Mouse (Mus musculus) hindbrain, embryonic 13.5 days (tissue): Measurements from ENCODE around the gene Bcl11a. TPM values are rescaled to one million over a fixed set of nuclear protein-coding genes. Genes with fewer than 3 reads are reported as not detected.

ENCODE experiments used
- ATAC-seq: fragments of 200-750 bp; cut with Nextera tagmentation; 2 replicates; pipeline ENCODE4 v1.8.0; 2017; ENCODE audit warnings: moderate TSS enrichment; ENCODE audit not compliant: low FRiP score
- H3K27ac ChIP-seq: fragments of 300-500 bp; sonication (generic); 2 replicates; pipeline ENCODE4 v1.5.1; 2015; ENCODE audit warnings: inconsistent platforms, mild to moderate bottlenecking, moderate library complexity
- H3K27me3 ChIP-seq: fragments of 300-500 bp; sonication (generic); 2 replicates; pipeline ENCODE4 v1.6.1; 2015; ENCODE audit warnings: mild to moderate bottlenecking, inconsistent platforms
- H3K36me3 ChIP-seq: fragments of 300-500 bp; sonication (generic); 2 replicates; pipeline ENCODE4 v1.6.1; 2015; ENCODE audit warnings: mild to moderate bottlenecking, inconsistent platforms
- H3K4me1 ChIP-seq: fragments of 300-500 bp; sonication (generic); replicated peaks from 2 replicates; pipeline ENCODE4 v1.6.1; 2015; ENCODE audit warnings: inconsistent platforms
- H3K4me2 ChIP-seq: fragments of 300-500 bp; sonication (generic); 2 replicates; pipeline ENCODE4 v1.6.1; 2015; ENCODE audit warnings: inconsistent platforms, mild to moderate bottlenecking, moderate library complexity
- H3K4me3 ChIP-seq: fragments of 300-500 bp; sonication (generic); 2 replicates; pipeline ENCODE4 v1.5.1; 2015; ENCODE audit warnings: mild to moderate bottlenecking, inconsistent platforms
- H3K9ac ChIP-seq: fragments of 300-500 bp; sonication (generic); 2 replicates; pipeline ENCODE4 v1.6.1; 2015; ENCODE audit warnings: mild to moderate bottlenecking, inconsistent platforms
- H3K9me3 ChIP-seq: fragments of 300-500 bp; sonication (generic); 2 replicates; pipeline ENCODE4 v1.6.1; 2016; ENCODE audit warnings: inconsistent platforms
- WGBS: fragments of 180-500 bp; shearing (Covaris S2); methylation state at CpG from one replicate; pipeline ENCODE4 v1.1.7; 2015; 5-methylcytosine and 5-hydroxymethylcytosine counted together
- polyA plus RNA-seq: library from polyadenylated mRNA; unstranded; fragments of >200 nt; fragmentation: Nextera tagmentation; extraction: Ambion mirVana; gene quantifications from 2 replicates; pipeline ENCODE4 v1.2.1, GENCODE M21; 2015

Bcl11a gene
- polyA plus RNA-seq, 1 experiment from 2014 or later = 129 TPM

DNA sequence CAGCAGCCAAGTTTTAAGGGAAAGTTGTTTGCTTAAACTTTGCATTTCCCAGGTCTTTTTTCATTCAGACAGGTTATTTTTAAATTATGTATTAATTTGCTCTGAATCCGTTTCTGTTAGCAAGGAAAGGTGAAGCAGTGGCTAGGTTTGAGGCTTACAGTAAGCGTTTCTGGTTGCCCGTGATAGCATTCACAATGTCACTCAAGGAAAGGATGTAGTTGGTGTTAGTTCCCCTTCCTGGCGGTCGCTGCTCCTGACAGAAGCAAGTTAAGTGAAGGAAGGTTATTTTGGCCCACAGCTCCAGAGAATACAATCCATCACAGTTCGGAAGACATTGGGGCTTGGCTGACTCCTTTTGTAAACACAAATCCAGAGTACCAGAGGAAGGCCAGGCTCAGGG is 61.6 kb downstream of the Bcl11a start:
- WGBS = 92% methylated on average over 6 of the region's 6 CpGs
- H3K4me2 ChIP-seq = no peak overlapping the region
- no peaks in the 10 kb centered on the region for H3K27me3 ChIP-seq

DNA sequence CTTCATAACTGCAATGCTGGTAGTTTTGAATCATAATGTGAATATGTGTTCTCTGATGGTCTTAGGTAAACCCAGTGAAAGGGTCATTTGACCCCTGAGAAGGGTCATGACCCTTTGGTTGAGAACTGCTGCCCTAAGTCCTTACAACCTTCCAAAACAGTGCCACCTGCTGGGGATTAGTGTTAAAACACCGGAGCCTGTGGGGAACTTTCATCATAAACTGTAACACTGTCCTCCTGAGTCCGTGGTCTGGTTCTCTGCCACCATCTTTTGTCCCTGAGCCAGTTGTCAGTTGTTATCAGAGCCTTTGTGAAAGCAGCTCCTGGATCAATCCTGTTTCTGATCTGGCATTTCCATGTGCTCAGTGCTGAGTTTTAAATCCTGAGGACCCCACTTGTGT is 62.1 kb downstream of the Bcl11a start:
- no peak for ATAC-seq
- no peak overlapping the region for H3K9ac ChIP-seq
- WGBS = 95% methylated on average over 2 of the region's 2 CpGs

More for the DNA sequence above, 61.6 kb downstream of the Bcl11a start:
- H3K4me1 ChIP-seq = peaks cover 45% of the 10 kb centered on the region
- ATAC-seq = no peak
- no peak overlapping the region for H3K4me3 ChIP-seq
- H3K36me3 ChIP-seq = no peaks in the 10 kb centered on the region
- H3K9me3 ChIP-seq = no peaks in the 10 kb centered on the region
- H3K9ac ChIP-seq = no peak overlapping the region
- H3K27ac ChIP-seq = no peak overlapping the region

DNA sequence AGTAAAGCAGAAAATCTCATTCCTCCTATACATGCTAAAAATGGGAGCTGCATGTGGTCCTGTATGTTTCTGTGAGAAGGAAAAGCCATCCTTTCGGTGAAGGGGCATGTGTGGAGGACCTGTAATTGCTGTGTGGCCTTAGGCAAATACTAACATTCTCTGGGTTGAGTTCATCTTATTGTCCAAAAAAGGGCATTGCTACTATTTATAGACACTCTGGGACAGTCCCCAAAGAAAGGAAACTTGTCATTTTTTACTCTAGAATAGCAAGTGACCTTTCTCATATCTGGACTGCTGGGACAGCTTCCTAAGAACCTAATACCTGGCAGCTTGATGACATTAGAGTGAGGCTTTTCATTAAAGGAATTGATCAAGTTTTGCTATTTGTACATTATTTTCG is 63.1 kb downstream of the Bcl11a start:
- ATAC-seq = no peak
- no peak overlapping the region for H3K4me3 ChIP-seq
- H3K4me2 ChIP-seq = no peak overlapping the region
- peaks cover 4% of the 10 kb centered on the region for H3K36me3 ChIP-seq
- H3K4me1 ChIP-seq = peaks cover 52% of the 10 kb centered on the region
- H3K27ac ChIP-seq = no peak overlapping the region
- H3K9me3 ChIP-seq = no peaks in the 10 kb centered on the region
- H3K9ac ChIP-seq = no peak overlapping the region
- WGBS = 90% methylated on average over 2 of the region's 2 CpGs
- H3K27me3 ChIP-seq = no peaks in the 10 kb centered on the region

More for the DNA sequence above, 62.1 kb downstream of the Bcl11a start:
- H3K4me2 ChIP-seq = no peak overlapping the region
- no peaks in the 10 kb centered on the region for H3K27me3 ChIP-seq
- no peak overlapping the region for H3K4me3 ChIP-seq
- H3K9me3 ChIP-seq = no peaks in the 10 kb centered on the region
- H3K4me1 ChIP-seq = peaks cover 50% of the 10 kb centered on the region
- peaks cover 4% of the 10 kb centered on the region for H3K36me3 ChIP-seq
- H3K27ac ChIP-seq = no peak overlapping the region

DNA sequence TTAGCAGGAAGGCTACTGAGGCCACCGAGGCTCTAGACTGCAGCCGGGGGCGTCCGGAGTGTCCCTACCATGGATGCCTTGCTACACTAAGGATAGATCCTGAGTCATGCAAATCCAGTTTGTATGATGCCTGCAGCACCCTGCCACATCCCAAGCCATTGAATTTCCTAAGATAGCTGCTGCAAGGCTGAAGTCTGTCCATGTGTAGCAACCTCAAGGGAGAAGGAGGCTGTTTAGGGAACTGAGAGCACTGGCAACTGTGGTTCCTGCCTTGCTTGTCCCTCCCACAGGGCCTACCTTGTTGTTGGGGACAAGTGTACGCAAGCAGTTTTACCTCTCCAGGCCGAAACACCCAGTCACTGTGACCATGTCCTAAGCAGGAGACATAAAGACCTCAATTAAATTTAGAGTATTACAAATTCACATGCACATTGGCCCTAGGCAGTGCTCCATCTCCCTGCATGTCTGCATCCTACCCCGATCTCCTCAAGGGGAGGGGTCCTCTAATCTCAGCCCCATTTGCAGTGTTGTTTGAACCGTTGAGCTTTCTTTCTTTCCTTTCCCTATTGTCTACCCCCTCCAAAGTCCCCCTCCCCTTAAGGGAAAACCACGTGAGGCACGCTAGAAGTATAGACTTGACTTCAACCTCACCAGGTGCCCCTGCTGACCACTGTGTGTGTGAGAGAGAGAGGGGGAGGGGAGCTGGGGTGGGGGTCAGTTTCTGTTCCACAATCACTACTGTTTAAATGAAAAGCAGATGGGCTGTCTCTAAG is 63.8 kb downstream of the Bcl11a start:
- no peaks in the 10 kb centered on the region for H3K27me3 ChIP-seq
- H3K27ac ChIP-seq = peak overlapping the region; percentile 32; the same call in 1 of the 2 replicates
- 0 out of 2 replicates have a peak, but pooled peaks have one; percentile 18 for ATAC-seq
- H3K9ac ChIP-seq = 0 out of 2 replicates have a peak overlapping the region, but pooled peaks have one; percentile 5
- no peak overlapping the region for H3K4me2 ChIP-seq
- no peak overlapping the region for H3K4me3 ChIP-seq
- peaks cover 4% of the 10 kb centered on the region for H3K36me3 ChIP-seq
- H3K4me1 ChIP-seq = peaks cover 51% of the 10 kb centered on the region
- WGBS = 69% methylated on average over 10 of the region's 10 CpGs
- no peaks in the 10 kb centered on the region for H3K9me3 ChIP-seq

DNA sequence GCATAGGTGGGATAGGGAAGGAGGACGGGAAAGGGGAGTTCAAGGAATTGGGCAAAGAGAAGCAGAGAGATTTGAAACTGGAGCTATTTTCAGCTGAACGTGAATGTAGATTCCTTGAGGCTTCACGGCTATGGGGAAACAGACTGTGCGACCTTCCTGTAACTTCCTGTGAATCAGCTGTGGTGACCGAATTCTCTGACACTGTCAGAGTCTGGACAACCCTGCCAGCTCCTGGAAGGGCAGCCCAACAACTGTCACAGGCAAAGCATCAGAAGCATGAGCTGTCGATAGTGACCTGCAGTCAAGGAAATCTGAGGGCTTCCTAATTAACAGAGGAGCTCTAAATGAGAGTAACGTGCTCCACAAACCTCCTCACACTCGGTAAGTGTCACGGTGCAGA is 64.5 kb downstream of the Bcl11a start:
- H3K4me3 ChIP-seq = no peak overlapping the region
- no peak for ATAC-seq
- H3K27me3 ChIP-seq = no peaks in the 10 kb centered on the region
- no peak overlapping the region for H3K4me2 ChIP-seq
- whole genome bisulfite sequencing = 72% methylated on average over 9 of the region's 9 CpGs
- peaks cover 49% of the 10 kb centered on the region for H3K4me1 ChIP-seq
- H3K36me3 ChIP-seq = peaks cover 4% of the 10 kb centered on the region
- no peaks in the 10 kb centered on the region for H3K9me3 ChIP-seq
- peak overlapping the region; percentile 32; the same call in 1 of the 2 replicates for H3K27ac ChIP-seq
- H3K9ac ChIP-seq = no peak overlapping the region

DNA sequence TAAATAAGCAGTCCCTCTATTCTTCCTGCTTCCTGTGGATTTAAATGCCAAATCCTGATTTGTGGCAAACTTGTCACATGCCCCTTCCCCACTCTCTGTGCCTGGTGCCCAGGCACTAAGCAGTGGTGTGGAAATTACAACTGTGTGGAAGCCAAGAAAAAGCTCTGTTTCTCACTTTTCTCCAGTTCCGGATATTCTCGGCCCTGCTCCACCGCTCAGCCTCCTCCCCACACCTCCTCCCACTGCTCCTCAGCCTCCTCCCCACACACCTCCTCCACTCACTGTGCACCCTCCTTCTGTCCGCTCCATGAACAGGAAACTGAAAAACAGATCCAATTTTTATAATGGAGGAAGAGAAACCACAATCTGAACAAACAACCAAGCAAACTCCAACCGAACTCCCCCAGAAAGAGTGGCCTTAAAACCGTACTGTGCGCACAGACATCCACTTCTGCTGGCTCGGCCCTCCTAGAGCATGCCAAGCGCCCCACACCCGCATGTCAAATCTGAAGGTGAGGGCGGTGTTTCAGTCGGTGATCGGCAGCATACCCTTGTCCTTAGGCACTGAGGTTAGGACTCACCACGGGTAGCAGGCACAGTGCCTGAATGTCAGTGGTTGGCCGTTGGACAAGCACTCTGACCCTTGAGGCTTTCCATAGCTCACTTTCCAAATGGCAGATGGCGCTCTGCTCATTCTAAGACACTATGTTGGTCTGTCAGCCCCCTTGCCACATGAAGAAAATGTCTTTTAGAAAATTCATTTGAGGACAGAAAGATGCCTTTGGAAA is 66.5 kb downstream of the Bcl11a start:
- Histone ChIP-seq H3K4me1 (peaks cover 69% of the 10 kb centered on the region), H3K4me3 (no peak overlapping the region), H3K9me3 (no peaks in the 10 kb centered on the region), H3K27ac (0 out of 2 replicates have a peak overlapping the region, but pooled peaks have one; percentile 2), H3K27me3 (no peaks in the 10 kb centered on the region), H3K36me3 (peaks cover 4% of the 10 kb centered on the region), H3K4me2 (no peak overlapping the region), H3K9ac (no peak overlapping the region)
- WGBS = 86% methylated on average over 16 of the region's 16 CpGs
- no peak for ATAC-seq

DNA sequence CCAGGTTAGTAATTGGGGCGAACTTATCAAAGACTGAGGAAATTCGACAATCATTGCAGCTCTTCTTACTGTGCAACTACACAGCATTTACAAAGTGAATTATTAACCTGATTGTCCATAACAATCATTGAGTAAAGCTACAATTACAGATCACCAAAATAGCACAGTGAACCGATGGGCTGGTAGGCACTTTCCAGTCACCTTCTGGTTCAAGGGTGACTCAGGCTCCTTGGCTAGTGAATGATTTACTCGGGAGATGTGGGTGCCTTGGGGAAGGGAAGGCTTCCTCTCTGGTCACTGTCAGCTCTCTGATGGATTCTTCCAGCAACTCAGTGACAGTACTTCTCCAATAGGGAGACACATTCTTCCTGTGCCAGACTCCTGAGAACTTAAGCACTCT is 68.2 kb downstream of the Bcl11a start:
- Histone ChIP-seq H3K9me3 (no peaks in the 10 kb centered on the region), H3K4me1 (peaks cover 67% of the 10 kb centered on the region), H3K4me3 (no peak overlapping the region), H3K4me2 (no peak overlapping the region), H3K27me3 (no peaks in the 10 kb centered on the region), H3K36me3 (peaks cover 4% of the 10 kb centered on the region), H3K27ac (no peak overlapping the region), H3K9ac (no peak overlapping the region)
- 91% methylated on average over 4 of the region's 4 CpGs for WGBS
- no peak for ATAC-seq

DNA sequence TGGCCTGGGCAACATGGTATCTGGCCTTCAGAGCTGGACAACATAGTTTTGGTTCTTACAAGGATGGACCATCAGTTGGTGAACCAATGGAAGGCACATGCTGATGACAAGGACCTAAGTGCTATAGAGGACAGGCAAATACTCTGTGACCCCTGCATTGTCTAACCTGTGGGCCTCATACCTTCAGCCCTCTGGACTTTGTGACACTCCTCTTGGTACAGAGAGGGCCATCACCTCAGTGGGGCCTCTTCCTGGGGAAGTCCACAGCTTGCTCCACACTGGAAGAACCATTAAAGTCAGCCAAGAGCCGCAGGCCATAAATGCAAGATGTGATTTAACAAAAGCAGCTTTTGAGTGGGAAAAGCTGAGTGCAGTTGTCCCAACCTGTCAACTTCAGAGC is 68.6 kb downstream of the Bcl11a start:
- Histone ChIP-seq H3K4me2 (no peak overlapping the region), H3K4me1 (peaks cover 66% of the 10 kb centered on the region), H3K27me3 (no peaks in the 10 kb centered on the region), H3K36me3 (peaks cover 4% of the 10 kb centered on the region), H3K9ac (no peak overlapping the region), H3K27ac (no peak overlapping the region), H3K9me3 (no peaks in the 10 kb centered on the region), H3K4me3 (no peak overlapping the region)
- no peak for ATAC-seq
- 85% methylated on average over 1 of the region's 1 CpGs for WGBS

DNA sequence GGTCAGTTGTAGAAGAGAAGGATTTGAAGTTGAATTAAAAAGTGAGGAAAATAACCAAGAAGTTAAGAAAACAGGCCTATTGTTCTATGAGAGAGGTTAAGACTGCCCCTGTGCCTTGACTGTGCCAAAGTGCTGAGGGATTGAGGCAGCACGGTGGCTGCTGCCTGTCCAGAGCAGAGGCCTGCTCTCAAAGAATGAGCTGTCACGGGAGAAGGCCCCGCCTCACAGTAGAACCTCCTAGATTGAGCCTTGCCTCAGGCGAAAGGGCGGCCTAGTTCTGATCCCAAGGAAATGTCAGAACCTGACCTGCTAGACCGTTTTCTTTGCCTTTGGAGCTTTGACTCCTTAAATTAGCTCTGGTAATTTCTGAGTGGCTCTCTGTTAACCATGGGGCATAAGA is 69.8 kb downstream of the Bcl11a start:
- H3K9ac ChIP-seq = no peak overlapping the region
- 89% methylated on average over 6 of the region's 6 CpGs for WGBS
- no peaks in the 10 kb centered on the region for H3K9me3 ChIP-seq
- H3K4me2 ChIP-seq = no peak overlapping the region
- no peak for ATAC-seq
- H3K36me3 ChIP-seq = peaks cover 4% of the 10 kb centered on the region
- H3K4me3 ChIP-seq = no peak overlapping the region
- peaks cover 65% of the 10 kb centered on the region for H3K4me1 ChIP-seq
- H3K27ac ChIP-seq = 0 out of 2 replicates have a peak overlapping the region, but pooled peaks have one; percentile 26
- no peaks in the 10 kb centered on the region for H3K27me3 ChIP-seq

DNA sequence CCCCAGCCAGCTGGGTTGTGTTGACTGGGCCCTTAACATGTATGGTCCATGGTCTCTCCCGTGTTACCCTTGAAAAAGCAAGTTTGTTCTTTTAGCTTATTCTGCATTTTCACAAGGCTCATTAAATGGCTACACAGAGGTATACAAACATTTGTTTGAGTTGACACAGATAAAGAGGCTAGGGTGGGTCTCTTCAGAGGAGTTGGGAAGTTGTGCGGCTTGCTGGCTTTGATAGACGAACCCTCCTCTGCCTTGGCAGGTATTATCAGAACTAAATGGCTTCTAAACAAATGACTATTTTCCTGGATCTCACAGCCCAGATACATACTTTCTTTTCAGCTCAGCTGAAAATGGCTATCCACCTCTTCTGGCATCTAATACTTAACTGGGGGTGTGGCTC is 70.7 kb downstream of the Bcl11a start:
- H3K36me3 ChIP-seq = peaks cover 4% of the 10 kb centered on the region
- no peak overlapping the region for H3K9ac ChIP-seq
- ATAC-seq = no peak
- no peak overlapping the region for H3K4me2 ChIP-seq
- H3K27ac ChIP-seq = no peak overlapping the region
- H3K4me1 ChIP-seq = peaks cover 68% of the 10 kb centered on the region
- WGBS = 79% methylated on average over 3 of the region's 3 CpGs
- H3K9me3 ChIP-seq = no peaks in the 10 kb centered on the region
- H3K27me3 ChIP-seq = no peaks in the 10 kb centered on the region
- H3K4me3 ChIP-seq = no peak overlapping the region

DNA sequence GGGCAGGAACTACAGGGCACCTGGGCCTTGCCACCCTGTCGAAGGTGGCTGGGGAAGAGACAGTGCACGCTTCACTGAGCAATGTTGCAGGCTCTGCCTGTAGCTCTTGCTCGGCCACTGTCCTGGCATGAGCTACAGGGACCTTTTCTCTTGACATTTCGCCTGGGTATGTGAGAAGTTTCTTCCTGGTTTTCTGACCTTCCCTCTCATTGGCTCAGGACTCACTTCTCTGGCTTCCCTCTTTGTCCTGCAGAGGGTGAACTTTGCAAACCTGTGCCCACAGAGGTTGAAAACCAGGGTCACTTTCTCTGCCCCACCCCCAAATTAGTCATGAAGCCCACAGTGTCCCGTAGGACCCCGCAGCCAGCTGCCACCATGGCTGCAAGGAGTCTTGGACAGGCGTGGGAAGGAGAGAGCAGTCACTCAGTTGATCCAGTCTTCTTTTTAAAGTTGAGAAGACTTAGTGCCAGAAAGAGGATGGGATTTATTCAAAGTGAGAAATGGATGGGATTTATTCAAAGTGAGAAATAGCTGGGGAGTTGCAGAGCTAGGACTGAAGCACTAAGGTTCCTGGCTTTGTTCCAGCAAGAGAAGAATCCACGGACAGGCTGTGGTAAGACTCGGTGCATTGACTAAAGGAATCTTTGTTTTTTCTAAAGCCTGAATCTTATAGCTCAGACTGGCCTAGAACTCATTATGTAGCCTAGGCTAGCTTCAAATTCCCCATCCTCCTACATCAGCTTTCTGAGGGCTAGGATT is 71.8 kb downstream of the Bcl11a start:
- ATAC-seq = no peak
- Histone ChIP-seq H3K36me3 (peaks cover 3% of the 10 kb centered on the region), H3K27me3 (no peaks in the 10 kb centered on the region), H3K9me3 (no peaks in the 10 kb centered on the region), H3K9ac (no peak overlapping the region), H3K4me1 (peaks cover 70% of the 10 kb centered on the region), H3K4me3 (no peak overlapping the region), H3K4me2 (no peak overlapping the region), H3K27ac (no peak overlapping the region)
- WGBS = 64% methylated on average over 9 of the region's 9 CpGs
